Mouse (Mus musculus) liver, embryonic 14.5 days (tissue): ENCODE data around the gene Slc47a2.

Source experiments
- CTCF ChIP-seq: IDR thresholded peaks from 2 replicates; pipeline ENCODE4 v1.5.1; 2016; ENCODE audit warnings: antibody characterized with exemption, low read depth, control low read depth
- EP300 ChIP-seq: IDR thresholded peaks from 2 replicates; pipeline ENCODE4 v1.6.1; 2016; ENCODE audit warnings: antibody characterized with exemption, low read depth

- TF ChIP-seq EP300 (no peak), CTCF (no peak)
Measured at GRCm38 (mm10) chr11:61319233-61319922, 23.3 kb downstream of the Slc47a2 start.
